Mouse (Mus musculus) hindbrain, embryonic 16.5 days (tissue): ENCODE data around the gene Rwdd2b. TPM values are rescaled to one million over a fixed set of nuclear protein-coding genes. Genes with fewer than 3 reads are reported as not detected.

Experiments
- polyA plus RNA-seq: library from polyadenylated mRNA; unstranded; fragments of >200 nt; fragmentation: Nextera tagmentation; extraction: Ambion mirVana; gene quantifications from 2 replicates; pipeline ENCODE4 v1.2.1, GENCODE M21; 2015

The Rwdd2b gene
- polyA plus RNA-seq, 1 experiment from 2014 or later, result 16.5 TPM

Other genes with a start within 250 kb of the Rwdd2b start
- 20.2 and 22.4 TPM in 2 replicates for gene N6amt1, start 86.4 kb downstream of the Rwdd2b start, polyA plus RNA-seq
- gene Ltn1, start 8.0 kb downstream of the Rwdd2b start, polyA plus RNA-seq, result 20.7 and 22.5 TPM in 2 replicates
- 41.4 and 42.8 TPM in 2 replicates for gene Usp16, start 14.1 kb upstream of the Rwdd2b start, polyA plus RNA-seq
- gene Cct8, start 55.3 kb upstream of the Rwdd2b start, polyA plus RNA-seq, result 395 and 404 TPM in 2 replicates
- gene Map3k7cl, start 112.8 kb upstream of the Rwdd2b start, polyA plus RNA-seq, result 0.25 TPM in 1 of 2 replicates, not detected in the other